Mouse (Mus musculus): ENCODE measurements at regions not wholly inside any gene's neighbourhood (a gene's known extent, or its start where the extent isn't known, plus 50 kb on each side); places are given as distances from the start of the nearest gene placed in this dataset.

GRCm38 (mm10) chr2:117439372-117440183 is 96.8 kb upstream of the Rasgrp1 start:
- in situ Hi-C loops (cut with MboI; ENCODE audit: low sequenced_read_pairs in 2 of 2, unreplicated experiment in 2 of 2): loop anchor here (10.0 to 25.0 kb wide), 3 partner anchors 177 to 552 kb away; partner anchors contain the start of gene Tmco5 (in 1 of the 2)
- no peak overlapping the region for H3K27ac ChIP-seq (ENCODE audit: insufficient read depth, low read depth, low read length, poor library complexity, severe bottlenecking)
- H3K36me3 ChIP-seq (ENCODE audit: control insufficient read depth, insufficient read depth, low read length, poor library complexity, severe bottlenecking): no peaks in the 10 kb centered on the region
- no peak for DNase-seq (ENCODE audit: low read depth, low spot score)
- H3K9me3 ChIP-seq (ENCODE audit: control insufficient read depth, insufficient read depth, low read depth, low read length): no peaks in the 10 kb centered on the region
- no peak overlapping the region for H3K4me3 ChIP-seq (ENCODE audit: insufficient read depth in 1 of 2, low read depth in 1 of 2, low read length in 2 of 2, poor library complexity in 1 of 2, severe bottlenecking in 1 of 2)
- H3K9ac ChIP-seq (ENCODE audit: insufficient read depth, low read depth, low read length, poor library complexity, severe bottlenecking): no peak overlapping the region
- TF ChIP-seq HCFC1 (IDR thresholded peaks at IDR 0.05; ENCODE audit: borderline replicate concordance, insufficient read depth, low read length): no peak
- TF ChIP-seq MAFK (IDR thresholded peaks at IDR 0.05; ENCODE audit: insufficient read depth, low read depth, low read length): no peak
- TF ChIP-seq ZNF384 (IDR thresholded peaks at IDR 0.05; ENCODE audit: low read depth, low read length): no peak
- TF ChIP-seq CHD2 (IDR thresholded peaks at IDR 0.05; ENCODE audit: low read depth, low read length): no peak
- no peak for TF ChIP-seq ZC3H11A (IDR thresholded peaks at IDR 0.05; ENCODE audit: borderline replicate concordance, low read depth, low read length)
- H3K4me1 ChIP-seq (ENCODE audit: control insufficient read depth in 2 of 2, insufficient read depth in 2 of 2, low read length in 2 of 2, poor library complexity in 1 of 2): no peaks in the 10 kb centered on the region

GRCm38 (mm10) chr2:117440801-117441281 is 98.0 kb upstream of the Rasgrp1 start:
- in situ Hi-C loops (cut with MboI; ENCODE audit: low sequenced_read_pairs in 2 of 2, unreplicated experiment in 2 of 2): loop anchor here (10.0 to 25.0 kb wide), 3 partner anchors 179 to 554 kb away; partner anchors contain the start of gene Tmco5 (in 1 of the 2)
- Histone ChIP-seq H3K9me3 (ENCODE audit: control insufficient read depth, insufficient read depth, low read depth, low read length) (no peaks in the 10 kb centered on the region), H3K36me3 (ENCODE audit: control insufficient read depth, insufficient read depth, low read length, poor library complexity, severe bottlenecking) (no peaks in the 10 kb centered on the region), H3K4me1 (ENCODE audit: control insufficient read depth in 2 of 2, insufficient read depth in 2 of 2, low read length in 2 of 2, poor library complexity in 1 of 2) (no peaks in the 10 kb centered on the region), H3K9ac (ENCODE audit: insufficient read depth, low read depth, low read length, poor library complexity, severe bottlenecking) (no peak overlapping the region), H3K4me3 (ENCODE audit: insufficient read depth in 1 of 2, low read depth in 1 of 2, low read length in 2 of 2, poor library complexity in 1 of 2, severe bottlenecking in 1 of 2) (no peak overlapping the region), H3K27ac (ENCODE audit: insufficient read depth, low read depth, low read length, poor library complexity, severe bottlenecking) (no peak overlapping the region)
- DNase-seq (ENCODE audit: low read depth, low spot score): no peak
- no peak for TF ChIP-seq MAFK (IDR thresholded peaks at IDR 0.05; ENCODE audit: insufficient read depth, low read depth, low read length)
- TF ChIP-seq ZC3H11A (IDR thresholded peaks at IDR 0.05; ENCODE audit: borderline replicate concordance, low read depth, low read length): no peak
- no peak for TF ChIP-seq ZNF384 (IDR thresholded peaks at IDR 0.05; ENCODE audit: low read depth, low read length)
- no peak for TF ChIP-seq HCFC1 (IDR thresholded peaks at IDR 0.05; ENCODE audit: borderline replicate concordance, insufficient read depth, low read length)
- no peak for TF ChIP-seq CHD2 (IDR thresholded peaks at IDR 0.05; ENCODE audit: low read depth, low read length)

GRCm38 (mm10) chr2:117442862-117443261 is 100.1 kb upstream of the Rasgrp1 start:
- Histone ChIP-seq H3K9me3 (ENCODE audit: control insufficient read depth, insufficient read depth, low read depth, low read length) (no peaks in the 10 kb centered on the region), H3K4me3 (ENCODE audit: insufficient read depth in 1 of 2, low read depth in 1 of 2, low read length in 2 of 2, poor library complexity in 1 of 2, severe bottlenecking in 1 of 2) (no peak overlapping the region), H3K9ac (ENCODE audit: insufficient read depth, low read depth, low read length, poor library complexity, severe bottlenecking) (no peak overlapping the region), H3K27ac (ENCODE audit: insufficient read depth, low read depth, low read length, poor library complexity, severe bottlenecking) (no peak overlapping the region), H3K4me1 (ENCODE audit: control insufficient read depth in 2 of 2, insufficient read depth in 2 of 2, low read length in 2 of 2, poor library complexity in 1 of 2) (no peaks in the 10 kb centered on the region), H3K36me3 (ENCODE audit: control insufficient read depth, insufficient read depth, low read length, poor library complexity, severe bottlenecking) (no peaks in the 10 kb centered on the region)
- TF ChIP-seq ZNF384 (IDR thresholded peaks at IDR 0.05; ENCODE audit: low read depth, low read length) (no peak), ZC3H11A (IDR thresholded peaks at IDR 0.05; ENCODE audit: borderline replicate concordance, low read depth, low read length) (no peak), HCFC1 (IDR thresholded peaks at IDR 0.05; ENCODE audit: borderline replicate concordance, insufficient read depth, low read length) (no peak)
- no peak for DNase-seq (ENCODE audit: low read depth, low spot score)
- in situ Hi-C loops (cut with MboI; ENCODE audit: low sequenced_read_pairs in 2 of 2, unreplicated experiment in 2 of 2): loop anchor here (10.0 to 25.0 kb wide), 3 partner anchors 181 to 556 kb away; partner anchors contain the start of gene Tmco5 (in 1 of the 2)

- Histone ChIP-seq H3K36me3 (ENCODE audit: control insufficient read depth, insufficient read depth, low read length, poor library complexity, severe bottlenecking) (no peaks in the 10 kb centered on the region), H3K9me3 (ENCODE audit: control insufficient read depth, insufficient read depth, low read depth, low read length) (no peaks in the 10 kb centered on the region), H3K4me1 (ENCODE audit: control insufficient read depth in 2 of 2, insufficient read depth in 2 of 2, low read length in 2 of 2, poor library complexity in 1 of 2) (no peaks in the 10 kb centered on the region), H3K9ac (ENCODE audit: insufficient read depth, low read depth, low read length, poor library complexity, severe bottlenecking) (no peak overlapping the region), H3K4me3 (ENCODE audit: insufficient read depth in 1 of 2, low read depth in 1 of 2, low read length in 2 of 2, poor library complexity in 1 of 2, severe bottlenecking in 1 of 2) (no peak overlapping the region), H3K27ac (ENCODE audit: insufficient read depth, low read depth, low read length, poor library complexity, severe bottlenecking) (no peak overlapping the region)
- TF ChIP-seq ZC3H11A (IDR thresholded peaks at IDR 0.05; ENCODE audit: borderline replicate concordance, low read depth, low read length): no peak
- TF ChIP-seq HCFC1 (IDR thresholded peaks at IDR 0.05; ENCODE audit: borderline replicate concordance, insufficient read depth, low read length): no peak
- TF ChIP-seq ZNF384 (IDR thresholded peaks at IDR 0.05; ENCODE audit: low read depth, low read length): no peak
- no peak for TF ChIP-seq MAFK (IDR thresholded peaks at IDR 0.05; ENCODE audit: insufficient read depth, low read depth, low read length)
- in situ Hi-C loops (cut with MboI; ENCODE audit: low sequenced_read_pairs in 2 of 2, unreplicated experiment in 2 of 2): loop anchor here (10.0 to 25.0 kb wide), 3 partner anchors 182 to 557 kb away; partner anchors contain the start of gene Tmco5 (in 1 of the 2)
- DNase-seq (ENCODE audit: low read depth, low spot score): peak; percentile 40
These were observed 101.9 kb upstream of the Rasgrp1 start for GRCm38 (mm10) chr2:117444671-117445070.
